Mouse (Mus musculus): ENCODE results near the gene Sult1a1.

- no peak for TF ChIP-seq CTCF (IDR thresholded peaks at IDR 0.05; ENCODE audit: low read depth, low read length)
- TF ChIP-seq POLR2A (IDR thresholded peaks at IDR 0.05; ENCODE audit: extremely low read depth, insufficient read depth, low read length): no peak
These were observed 43.8 kb downstream of the Sult1a1 start for GRCm38 (mm10) chr7:126632478-126632877.

Data from liver, adult 2 months (tissue).